Mouse (Mus musculus) embryo, embryonic 11.5 days (tissue): ENCODE measurements around the gene Ankrd44.
"Not testable (repeated sequence)": the region's sequence is repeated elsewhere in the genome, so short reads cannot be mapped to it uniquely, and the experiment has no call there.

Experiments used
- DNase-seq: peaks from one replicate; pipeline ENCODE4 v3.0.0-alpha.2; 2012; ENCODE audit warnings: low read depth, low spot score

Gene Ankrd44

GRCm38 (mm10) chr1:54925971-54926771 lies at the start of gene Ankrd44:
Gene Ankrd44 (minus strand): TSS chr1:54926387.
- no peak for DNase-seq

GRCm38 (mm10) chr1:54971687-54972404 lies 45.7 kb upstream of the Ankrd44 start:
- no peak for DNase-seq

- DNase-seq, result no peak
Observed at GRCm38 (mm10) chr1:54966858-54967257, 40.7 kb upstream of the Ankrd44 start.

- DNase-seq, result no peak
Observed at GRCm38 (mm10) chr1:54965159-54965995, 39.2 kb upstream of the Ankrd44 start.

GRCm38 (mm10) chr1:54961724-54962123 lies 35.5 kb upstream of the Ankrd44 start:
- no peak for DNase-seq

GRCm38 (mm10) chr1:54960613-54961165 lies 34.5 kb upstream of the Ankrd44 start:
- no peak for DNase-seq

GRCm38 (mm10) chr1:54958525-54958924 lies 32.3 kb upstream of the Ankrd44 start:
- no peak for DNase-seq

DNA sequence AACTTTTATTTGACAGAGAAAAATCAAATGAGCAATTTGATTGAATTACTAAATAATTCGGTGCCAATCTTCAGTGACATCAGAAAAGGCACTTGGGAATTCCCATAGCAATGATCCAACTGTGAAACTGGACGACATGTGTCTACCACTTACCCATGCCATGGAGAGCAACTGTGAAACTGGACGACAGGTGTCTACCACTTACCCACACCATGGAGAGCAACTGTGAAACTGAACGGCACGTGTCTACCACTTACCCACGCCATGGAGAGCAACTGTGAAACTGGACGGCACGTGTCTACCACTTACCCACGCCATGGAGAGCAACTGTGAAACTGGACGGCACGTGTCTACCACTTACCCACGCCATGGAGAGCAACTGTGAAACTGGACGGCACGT lies 30.8 kb upstream of the Ankrd44 start:
- not testable (repeated sequence) for DNase-seq

DNA sequence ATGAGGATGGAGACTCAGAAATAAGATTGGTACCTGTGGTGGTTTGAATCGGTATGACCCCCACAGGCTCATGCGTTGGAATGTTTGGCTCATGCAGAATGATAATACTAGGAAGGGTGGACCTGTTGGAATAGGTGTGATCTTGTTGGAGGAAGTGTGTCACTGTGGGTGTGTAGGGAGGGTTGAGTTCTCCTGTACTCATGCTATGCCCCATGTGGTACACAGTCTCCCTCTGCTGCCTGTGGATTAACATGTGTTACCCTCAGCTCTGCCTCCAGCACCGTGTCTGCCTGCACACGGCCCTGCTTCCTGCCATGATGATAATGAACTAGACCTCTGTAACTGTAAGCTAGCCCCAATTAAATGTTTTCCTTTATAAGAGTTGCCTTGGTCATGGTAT lies 28.7 kb upstream of the Ankrd44 start:
- DNase-seq, result no peak

- no peak for DNase-seq
Observed at GRCm38 (mm10) chr1:54944648-54945047, 18.5 kb upstream of the Ankrd44 start.

DNA sequence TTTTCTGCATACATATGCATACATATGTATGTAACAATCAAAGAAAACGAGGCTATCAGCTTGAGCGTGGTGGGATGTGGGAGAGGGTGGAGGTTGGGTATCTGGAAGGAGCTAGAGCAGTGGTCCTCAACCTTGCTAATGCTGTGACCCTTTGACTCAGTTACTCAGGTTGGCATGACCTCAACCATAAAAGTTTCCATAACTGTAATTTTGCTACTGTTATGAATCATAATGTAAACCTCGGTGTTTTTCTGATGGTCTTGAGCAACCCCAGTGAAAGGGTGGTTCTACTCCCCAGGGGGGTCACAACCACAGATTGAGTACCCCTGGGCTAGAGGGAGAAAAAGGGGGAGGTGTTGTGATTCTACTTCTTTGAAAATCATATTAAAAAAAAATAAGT lies 9.3 kb upstream of the Ankrd44 start:
- no peak for DNase-seq

DNA sequence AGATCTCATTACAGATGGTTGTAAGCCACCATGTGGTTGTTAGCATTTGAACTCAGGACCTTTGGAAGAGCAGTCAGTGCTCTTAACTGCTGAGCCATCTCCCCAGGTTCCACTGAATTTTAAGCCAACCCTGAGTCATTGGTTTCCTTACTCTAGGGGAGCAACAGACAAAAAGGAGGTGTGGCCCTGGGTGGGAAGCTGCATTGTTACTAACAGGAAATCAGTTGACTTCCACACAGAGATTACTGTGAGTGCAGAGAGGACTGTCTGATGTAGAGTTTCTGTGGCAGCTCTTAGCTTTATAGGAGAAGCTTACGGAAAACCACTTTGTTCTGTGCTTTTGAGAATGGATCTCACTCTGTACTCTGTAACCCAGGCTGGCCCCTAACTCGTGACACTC lies 8.7 kb upstream of the Ankrd44 start:
- DNase-seq, result no peak

- no peak for DNase-seq
Observed at GRCm38 (mm10) chr1:54933646-54934045, 7.5 kb upstream of the Ankrd44 start.

GRCm38 (mm10) chr1:54932456-54933115 lies 6.4 kb upstream of the Ankrd44 start:
- DNase-seq, result no peak

DNA sequence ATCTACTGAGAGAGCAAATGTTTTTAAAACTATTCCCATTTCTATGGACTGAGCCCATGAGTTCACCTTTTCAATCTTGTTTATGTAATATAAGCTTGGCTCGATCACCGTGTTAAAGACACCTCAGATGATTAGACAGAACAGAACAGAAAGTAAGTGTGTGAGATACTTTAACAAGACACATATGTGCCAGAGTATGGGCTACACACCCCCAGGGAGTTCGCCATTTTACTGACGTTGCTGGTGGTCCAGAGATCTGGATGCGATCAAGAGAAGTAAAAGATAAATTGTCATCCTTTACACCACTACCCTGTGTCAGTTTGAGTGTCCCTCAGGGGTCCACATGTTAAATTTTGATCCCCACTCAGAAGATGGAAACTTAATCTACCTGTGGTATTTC lies 5.0 kb upstream of the Ankrd44 start:
- no peak for DNase-seq

GRCm38 (mm10) chr1:54930670-54931200 lies 4.5 kb upstream of the Ankrd44 start:
- no peak for DNase-seq

GRCm38 (mm10) chr1:54925451-54925934 lies 694 bp downstream of the Ankrd44 start:
- no peak for DNase-seq

DNA sequence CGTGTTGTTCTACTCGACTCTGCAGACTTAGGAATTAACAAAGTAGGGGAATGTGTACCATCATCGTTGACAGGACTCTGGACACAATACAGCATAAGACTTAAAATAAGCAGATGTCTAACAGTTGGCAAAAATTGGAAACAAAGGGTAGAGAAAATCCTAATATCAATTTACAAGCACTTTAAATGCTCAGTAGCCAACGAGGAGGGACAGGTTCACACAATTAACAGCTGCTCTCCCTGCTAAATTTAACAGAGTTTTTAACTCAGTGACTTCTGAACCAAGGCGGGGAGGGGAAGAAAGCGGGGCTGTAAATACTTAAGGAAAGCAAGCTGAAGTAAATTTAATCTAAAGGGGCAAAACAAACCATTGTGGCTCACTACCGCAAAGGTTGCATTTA lies 1.4 kb downstream of the Ankrd44 start:
- DNase-seq, result no peak

DNA sequence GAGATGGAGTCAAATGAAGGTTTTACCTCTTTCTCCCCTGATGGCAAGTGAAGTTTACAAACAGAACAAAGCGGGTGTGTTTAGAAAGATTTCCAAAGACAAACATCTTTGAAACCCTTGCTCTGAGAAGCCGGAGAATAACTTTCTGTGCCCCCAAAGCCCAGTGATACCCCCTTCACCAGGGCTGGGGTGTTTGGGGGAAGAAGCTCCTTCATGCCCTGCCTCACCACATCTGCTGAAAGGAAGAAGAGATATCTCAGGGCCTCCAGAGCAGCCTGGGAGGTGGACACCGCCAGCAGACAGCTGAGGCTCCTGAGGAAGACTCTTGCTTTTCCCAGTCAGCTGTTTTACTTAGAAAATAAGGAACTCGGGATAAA lies 1.9 kb downstream of the Ankrd44 start:
- DNase-seq, result no peak

- DNase-seq, result no peak
Observed at GRCm38 (mm10) chr1:54923366-54924308, 2.5 kb downstream of the Ankrd44 start.
